Mouse (Mus musculus): ENCODE measurements at regions not wholly inside any gene's neighbourhood (a gene's known extent, or its start where the extent isn't known, plus 50 kb on each side); places are given as distances from the start of the nearest gene placed in this dataset.
"Not testable (repeated sequence)": the region's sequence is repeated elsewhere in the genome, so short reads cannot be mapped to it uniquely, and the experiment has no call there.

- no peak for DNase-seq
Observed at GRCm38 (mm10) chr2:109402556-109402955, 122.0 kb upstream of the Mettl15 start.

GRCm38 (mm10) chr2:109404262-109404661 is 123.7 kb upstream of the Mettl15 start:
- DNase-seq, result no peak

GRCm38 (mm10) chr2:109406591-109407079 is 126.1 kb upstream of the Mettl15 start:
- DNase-seq, result no peak

GRCm38 (mm10) chr2:109420098-109420497 is 139.6 kb upstream of the Mettl15 start:
- DNase-seq, result no peak

- no peak for DNase-seq
Observed at GRCm38 (mm10) chr2:109431183-109431582, 150.6 kb upstream of the Mettl15 start.

- no peak for DNase-seq
Observed at GRCm38 (mm10) chr2:109442551-109443120, 162.1 kb upstream of the Mettl15 start.

- DNase-seq, result no peak
Observed at GRCm38 (mm10) chr2:109443521-109444066, 163.0 kb upstream of the Mettl15 start.

GRCm38 (mm10) chr2:109462246-109462645 is 181.7 kb upstream of the Mettl15 start:
- DNase-seq, result not testable (repeated sequence)

- no peak for DNase-seq
Observed at GRCm38 (mm10) chr2:109484306-109484705, 190.2 kb upstream of the Bdnf start.

GRCm38 (mm10) chr2:109487591-109487990 is 186.9 kb upstream of the Bdnf start:
- DNase-seq, result no peak

- no peak for DNase-seq
Observed at GRCm38 (mm10) chr2:109502186-109502585, 172.3 kb upstream of the Bdnf start.

- DNase-seq, result no peak
Observed at GRCm38 (mm10) chr2:109504906-109505305, 169.6 kb upstream of the Bdnf start.

- DNase-seq, result peak; percentile 4
Observed at GRCm38 (mm10) chr2:109510070-109510979, 164.2 kb upstream of the Bdnf start.

GRCm38 (mm10) chr2:109511142-109511541 is 163.4 kb upstream of the Bdnf start:
- DNase-seq, result no peak

- no peak for DNase-seq
Observed at GRCm38 (mm10) chr2:109519261-109519660, 155.2 kb upstream of the Bdnf start.

GRCm38 (mm10) chr2:109520471-109520870 is 154.0 kb upstream of the Bdnf start:
- DNase-seq, result no peak

- DNase-seq, result no peak
Observed at GRCm38 (mm10) chr2:109539519-109539918, 135.0 kb upstream of the Bdnf start.

GRCm38 (mm10) chr2:109546486-109547115 is 127.9 kb upstream of the Bdnf start:
- DNase-seq, result peak; percentile 35

- DNase-seq, result no peak
Observed at GRCm38 (mm10) chr2:109554644-109555043, 119.9 kb upstream of the Bdnf start.

GRCm38 (mm10) chr2:109559088-109560030 is 115.1 kb upstream of the Bdnf start:
- DNase-seq, result no peak

GRCm38 (mm10) chr2:109562996-109563395 is 111.5 kb upstream of the Bdnf start:
- no peak for DNase-seq

GRCm38 (mm10) chr2:109576946-109577345 is 97.6 kb upstream of the Bdnf start:
- no peak for DNase-seq
